Mouse (Mus musculus) layer of hippocampus, postnatal 36 days (tissue): ENCODE data around the gene Mcoln2. TPM values are rescaled to one million over a fixed set of nuclear protein-coding genes. Genes with fewer than 3 reads are reported as not detected.

Experiments
- DNase-seq, 2 experiments: peaks; one replicate each; pipeline ENCODE4 v3.0.0; 2022
- total RNA-seq, 2 experiments: library from RNA; stranded (reverse); gene quantifications; 2 replicates each; pipeline ENCODE4 v1.2.3; 2021

Gene Mcoln2
- total RNA-seq, 2 experiments from 2014 or later = not detected

DNA sequence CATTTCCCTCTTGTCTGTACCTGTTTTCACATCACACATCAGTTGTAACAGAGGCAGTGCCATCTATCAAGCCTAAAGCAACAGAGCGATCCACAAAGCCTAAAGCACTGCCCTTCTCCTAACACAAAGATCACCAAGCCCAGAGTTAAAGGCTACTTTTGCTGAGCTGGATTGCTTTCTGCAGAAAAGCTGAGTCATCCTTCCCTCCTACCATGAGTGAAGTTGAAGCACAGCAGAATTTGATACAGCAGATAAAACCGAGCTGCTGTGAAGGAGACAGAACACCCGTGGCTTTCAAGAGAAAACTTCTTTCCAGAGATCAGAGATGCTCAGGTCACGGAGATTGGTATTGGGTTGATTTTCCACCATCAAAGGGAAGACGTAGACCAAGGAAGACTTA, 3.5 kb upstream of the Mcoln2 start:
- DNase-seq = no peak

DNA sequence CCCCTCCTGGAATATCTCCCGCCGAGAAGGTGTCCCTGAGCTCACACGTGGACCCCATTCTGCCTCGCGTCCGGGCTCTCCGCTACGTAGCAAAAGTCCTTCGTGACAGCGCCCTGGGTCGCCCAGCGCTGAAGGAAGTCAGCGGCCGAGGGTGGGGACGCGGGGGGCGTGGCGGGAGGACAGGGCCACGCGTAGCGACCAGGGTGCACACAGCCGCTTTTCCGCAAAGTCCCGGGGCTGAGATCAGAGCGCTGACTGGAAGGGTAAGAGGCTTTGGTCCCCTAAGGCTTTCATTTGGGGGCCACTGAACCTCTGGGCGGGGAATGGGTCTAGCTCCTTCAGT, 396 bp downstream of the Mcoln2 start:
- DNase-seq = no peak

- no peak for DNase-seq
These were observed 927 bp downstream of the Mcoln2 start for GRCm38 (mm10) chr3:146150560-146150959.

DNA sequence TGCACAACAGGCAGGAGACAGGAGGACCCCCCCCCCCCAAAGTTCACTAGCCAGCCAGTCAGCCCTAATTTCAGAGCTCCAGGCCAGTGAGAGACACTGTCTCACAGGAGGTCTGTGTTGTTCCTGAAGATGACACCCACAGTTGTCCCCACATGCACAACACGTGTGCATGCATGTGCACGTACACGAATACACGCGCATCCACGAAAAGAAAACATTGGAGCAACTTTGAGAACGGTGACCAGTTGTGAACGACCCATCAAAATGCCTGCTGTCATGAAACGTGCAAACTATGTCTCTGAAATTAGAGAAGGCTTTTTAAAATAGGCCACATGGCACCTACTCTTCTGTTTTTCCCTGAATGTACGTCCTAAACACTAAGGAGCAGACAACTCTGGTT, 1.7 kb downstream of the Mcoln2 start:
- no peak for DNase-seq

- DNase-seq = no peak
These were observed 2.1 kb downstream of the Mcoln2 start for GRCm38 (mm10) chr3:146151755-146152154.

DNA sequence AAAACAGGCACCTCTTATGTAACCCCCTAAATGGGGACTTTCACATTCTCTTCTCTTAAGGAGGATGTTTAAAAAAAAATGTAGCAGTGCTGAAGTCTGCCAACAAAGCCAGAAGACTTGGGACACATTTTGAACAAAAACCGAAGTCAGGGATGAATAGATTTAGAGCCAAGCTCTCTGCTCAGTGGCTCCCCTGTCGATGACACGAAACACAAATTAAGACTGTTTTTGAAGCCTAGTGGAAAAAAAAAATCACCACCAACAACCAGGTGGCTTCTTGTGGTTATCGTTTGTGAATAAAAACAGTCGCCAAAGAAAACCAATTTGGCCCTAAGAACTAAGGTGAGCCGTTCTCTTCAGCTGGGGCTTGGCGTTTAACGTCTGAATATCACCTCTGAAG, 2.7 kb downstream of the Mcoln2 start:
- no peak for DNase-seq

DNA sequence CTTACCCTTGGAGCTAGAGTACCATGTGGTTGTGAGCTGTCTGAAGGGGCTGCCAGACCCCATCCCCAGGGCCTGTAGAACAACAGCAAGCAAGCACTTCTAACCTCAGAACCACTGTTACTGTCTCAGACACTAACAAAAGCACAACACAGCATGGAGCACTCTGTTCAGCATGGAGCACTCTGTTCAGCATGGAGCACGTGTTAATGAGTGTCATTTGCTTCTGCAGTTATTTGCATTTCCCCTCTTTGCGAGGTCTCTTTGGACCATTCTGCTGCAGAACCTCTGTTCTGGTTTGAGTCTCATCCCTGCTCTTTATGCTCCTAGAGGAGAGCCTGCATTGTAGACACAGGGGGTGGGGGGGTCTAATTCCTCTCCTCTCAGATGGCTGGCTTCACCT, 3.3 kb downstream of the Mcoln2 start:
- no peak for DNase-seq

DNA sequence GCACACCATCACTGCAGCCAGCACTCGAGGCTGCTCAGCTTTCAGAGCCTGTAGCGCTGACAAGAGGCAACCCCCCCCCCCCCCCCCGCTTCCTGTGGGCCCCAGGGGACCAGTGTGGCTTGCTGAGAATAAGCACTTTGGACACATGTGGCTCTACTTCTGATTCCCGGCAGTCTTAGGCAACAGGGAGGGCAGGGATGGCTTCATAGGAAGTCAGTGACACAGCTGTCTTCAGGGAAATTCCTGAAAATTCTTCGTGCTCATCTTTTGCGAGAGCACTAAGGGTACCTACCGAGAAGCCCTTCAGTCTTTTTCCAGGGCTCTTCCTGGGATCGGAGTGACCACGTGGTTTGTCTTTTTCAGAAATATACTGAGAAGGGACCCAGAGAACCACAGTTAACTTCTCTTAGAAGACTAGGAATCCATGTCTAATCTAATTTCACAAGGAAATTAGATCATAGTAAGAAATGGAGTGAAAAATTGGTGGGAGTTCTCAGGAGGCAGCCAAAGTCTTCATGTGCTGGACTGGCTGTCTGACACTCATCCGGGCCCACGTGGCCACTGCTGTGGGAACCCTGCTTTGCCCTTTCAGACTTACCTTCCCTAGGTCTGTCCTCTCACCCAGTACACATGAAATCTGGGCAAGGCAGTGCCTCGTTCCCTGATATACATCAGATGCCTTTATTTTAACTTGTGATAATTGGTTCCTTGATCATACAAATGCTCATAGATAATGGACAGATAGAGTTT, 4.4 kb downstream of the Mcoln2 start:
- no peak for DNase-seq

- DNase-seq = no peak
These were observed 6.3 kb downstream of the Mcoln2 start for GRCm38 (mm10) chr3:146155628-146156576.

DNA sequence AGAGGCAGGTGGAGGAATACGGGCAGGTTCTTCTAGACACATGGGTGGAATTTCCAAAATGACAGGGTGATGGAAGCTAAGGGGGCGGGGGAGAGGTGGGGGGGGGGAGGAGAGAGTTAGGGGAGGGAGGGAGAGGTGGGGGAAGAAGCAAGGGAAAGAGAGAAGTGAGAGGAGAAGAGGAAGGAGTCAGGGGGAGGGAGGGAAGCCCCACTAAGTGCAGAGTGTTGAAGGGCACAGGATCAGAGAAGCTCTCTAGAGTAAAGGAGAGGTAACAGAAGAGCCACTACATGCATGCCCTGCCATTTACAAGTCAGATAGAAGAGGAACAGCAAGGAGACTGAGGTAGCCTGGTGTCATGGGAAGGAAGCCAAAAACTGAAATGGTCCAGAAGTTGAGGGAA, 7.2 kb downstream of the Mcoln2 start:
- no peak for DNase-seq

- DNase-seq = no peak
These were observed 8.4 kb downstream of the Mcoln2 start for GRCm38 (mm10) chr3:146158039-146158438.

DNA sequence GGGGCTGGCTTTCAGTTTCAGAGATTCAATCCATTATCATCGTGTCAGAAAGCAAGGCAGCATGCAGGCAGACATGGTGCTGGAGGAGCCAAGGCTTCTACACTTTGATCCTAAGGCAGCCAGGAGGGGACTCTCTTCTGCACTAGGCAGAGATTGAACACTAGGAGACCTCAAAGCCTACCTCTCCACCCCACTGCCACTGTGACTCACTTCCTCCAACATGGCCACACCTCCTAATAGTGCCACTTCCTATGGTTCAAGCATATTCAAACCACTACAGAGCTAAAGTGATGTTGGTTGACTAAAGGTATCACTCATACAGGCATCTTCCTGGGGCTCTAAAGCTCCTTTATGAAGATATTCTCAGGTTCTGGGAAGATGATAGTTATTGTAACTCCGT, 9.7 kb downstream of the Mcoln2 start:
- no peak for DNase-seq

DNA sequence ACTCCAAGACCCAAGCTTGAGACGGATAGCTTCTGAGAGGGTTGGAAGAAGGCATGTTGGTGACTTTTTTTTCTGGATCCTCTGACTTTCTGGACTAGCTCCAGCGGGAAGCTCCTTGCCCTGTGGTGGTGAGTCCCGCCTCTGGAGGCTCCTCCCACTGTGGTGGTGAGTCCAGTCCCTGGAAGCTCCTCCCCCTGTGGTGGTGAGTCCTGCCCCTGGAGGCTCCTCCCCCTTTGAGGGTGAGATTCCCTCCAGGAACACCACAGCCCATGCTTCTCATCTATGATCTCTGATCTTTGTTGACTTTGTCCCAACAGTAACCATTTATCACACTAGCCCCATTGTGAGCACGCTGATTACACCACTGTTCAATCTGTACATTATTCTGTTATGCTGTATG, 12.6 kb downstream of the Mcoln2 start:
- DNase-seq = no peak

DNA sequence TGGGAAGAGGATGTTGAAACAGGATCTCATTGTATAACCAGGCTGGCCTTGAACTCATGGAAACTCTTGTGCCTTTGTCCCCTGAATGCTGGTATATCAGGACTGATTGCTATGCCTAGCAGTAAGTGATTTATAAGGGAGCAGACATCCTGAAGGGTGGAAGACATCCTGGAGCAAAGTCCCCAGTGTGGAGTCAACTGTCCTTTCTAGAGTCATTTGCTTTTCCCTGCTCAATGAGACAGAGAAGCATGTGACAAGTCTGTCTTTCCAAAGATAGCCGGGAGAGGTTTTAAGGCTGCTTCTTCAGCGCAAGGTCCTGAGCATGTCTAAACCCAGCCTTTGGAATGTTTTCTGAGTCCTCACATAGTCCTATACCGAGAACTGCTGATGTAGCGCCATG, 19.7 kb downstream of the Mcoln2 start:
- DNase-seq = no peak

DNA sequence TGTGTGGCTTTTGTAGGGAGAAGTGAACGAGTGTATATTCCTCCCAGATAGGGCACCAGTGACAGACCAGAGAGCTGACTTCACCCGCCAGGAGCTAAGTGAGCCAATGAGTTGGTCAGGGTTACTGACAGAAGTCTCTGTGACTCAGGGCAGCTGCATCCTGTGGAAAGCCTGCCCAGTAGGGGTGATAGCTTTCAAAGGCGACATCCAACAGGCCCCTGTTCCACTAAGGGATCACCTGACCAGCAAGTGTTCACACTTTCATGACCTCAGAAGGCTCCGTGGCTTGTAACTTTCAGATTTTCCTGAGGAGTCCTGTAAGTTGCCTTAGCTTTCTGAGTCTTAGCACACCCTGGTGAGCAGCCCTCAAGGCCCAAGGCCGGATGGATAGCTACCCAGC, 23.4 kb downstream of the Mcoln2 start:
- DNase-seq = no peak

GRCm38 (mm10) chr3:146174215-146174614, 24.6 kb downstream of the Mcoln2 start:
- DNase-seq = no peak

GRCm38 (mm10) chr3:146177295-146177694, 27.7 kb downstream of the Mcoln2 start:
- DNase-seq = no peak

DNA sequence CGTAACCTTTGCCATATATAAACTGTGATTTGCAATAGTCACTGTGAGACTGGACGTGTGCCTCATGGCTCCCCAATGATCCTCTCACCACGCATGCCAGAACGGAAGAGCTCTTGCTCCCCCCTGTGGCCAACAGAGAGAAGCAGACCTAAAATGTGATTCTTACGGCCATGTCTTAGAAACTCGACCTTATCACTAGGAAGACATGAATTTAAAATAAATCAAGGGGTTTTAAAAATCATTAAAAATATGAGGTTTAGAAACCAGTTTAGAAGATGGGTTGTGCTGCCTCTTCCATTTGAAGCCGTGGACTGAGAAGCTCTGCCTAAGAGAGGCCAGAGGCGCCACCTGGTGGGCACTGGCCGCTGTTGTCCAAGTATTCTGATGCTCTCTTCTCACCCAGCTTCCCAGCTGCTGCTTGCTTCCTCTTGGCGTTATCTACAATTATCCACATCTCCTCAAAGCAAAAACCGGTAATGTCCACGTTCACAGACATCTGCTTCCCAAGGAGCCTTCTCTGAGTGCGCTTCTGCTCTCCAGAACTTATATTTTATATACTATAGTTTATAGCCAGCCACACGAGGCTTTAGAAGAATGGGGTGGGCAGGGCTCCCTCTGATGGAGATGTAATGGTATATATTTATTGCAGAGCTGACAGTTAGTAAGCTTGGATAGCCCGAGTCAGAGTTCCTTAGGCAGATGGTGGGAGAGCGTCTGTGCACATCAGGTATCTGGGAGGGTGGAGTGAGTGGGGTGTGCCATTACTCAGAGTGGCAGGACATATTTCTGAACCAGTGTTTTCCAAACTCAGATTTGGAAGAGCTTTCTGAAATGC, 28.3 kb downstream of the Mcoln2 start:
- peak; percentile 74 to 77 for DNase-seq

DNA sequence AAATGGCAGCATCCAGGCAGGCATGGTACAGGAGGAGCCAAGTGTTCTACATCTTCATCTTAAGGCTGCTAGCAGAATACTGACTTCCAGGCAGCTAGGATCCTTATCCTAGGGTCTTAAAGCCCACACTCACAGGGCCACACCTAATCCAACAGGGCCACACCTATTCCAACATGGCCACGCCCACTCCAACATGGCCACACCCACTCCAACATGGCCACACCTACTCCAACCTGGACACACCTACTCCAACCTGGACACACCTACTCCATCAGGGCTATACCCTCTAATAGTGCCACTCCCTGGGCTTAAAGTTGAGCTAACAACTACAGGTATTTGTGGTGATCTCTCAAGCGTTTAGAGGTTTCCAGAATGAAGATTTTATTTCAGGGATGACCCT, 30.7 kb downstream of the Mcoln2 start:
- DNase-seq = no peak

GRCm38 (mm10) chr3:146180986-146181385, 31.4 kb downstream of the Mcoln2 start:
- DNase-seq = no peak

DNA sequence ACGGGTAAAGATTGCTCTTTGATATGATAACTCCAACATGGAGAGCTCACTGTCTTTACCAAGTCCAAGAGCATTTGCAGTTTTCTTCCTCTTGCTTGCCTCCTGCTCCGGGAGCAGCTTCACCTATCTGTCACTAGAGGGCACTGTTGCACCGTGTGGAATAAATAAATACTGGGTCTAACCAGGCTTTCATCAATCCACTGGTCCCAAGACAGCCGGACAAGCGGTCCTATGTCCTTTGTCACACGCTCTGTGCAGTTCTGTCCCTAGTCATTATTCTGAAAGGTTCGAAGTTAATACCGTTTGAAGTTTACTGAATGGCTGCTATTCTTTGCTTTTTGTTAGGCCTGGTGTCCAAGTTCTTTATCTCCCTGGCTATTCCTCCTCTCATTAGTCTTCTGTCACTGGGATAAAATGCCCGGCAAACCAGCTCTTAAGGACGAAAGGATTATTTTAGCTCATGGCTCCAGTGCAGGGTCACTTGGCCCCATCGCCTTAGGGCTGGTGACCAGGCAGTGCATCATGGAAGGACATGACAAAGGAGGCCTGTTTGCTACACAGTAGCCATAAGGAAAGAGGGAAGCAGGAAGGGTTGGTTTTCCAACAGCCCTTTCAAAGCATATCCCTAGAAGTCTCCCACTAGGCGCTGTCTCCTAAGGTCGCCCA, 35.5 kb downstream of the Mcoln2 start:
- peak; percentile 54 to 65 for DNase-seq

DNA sequence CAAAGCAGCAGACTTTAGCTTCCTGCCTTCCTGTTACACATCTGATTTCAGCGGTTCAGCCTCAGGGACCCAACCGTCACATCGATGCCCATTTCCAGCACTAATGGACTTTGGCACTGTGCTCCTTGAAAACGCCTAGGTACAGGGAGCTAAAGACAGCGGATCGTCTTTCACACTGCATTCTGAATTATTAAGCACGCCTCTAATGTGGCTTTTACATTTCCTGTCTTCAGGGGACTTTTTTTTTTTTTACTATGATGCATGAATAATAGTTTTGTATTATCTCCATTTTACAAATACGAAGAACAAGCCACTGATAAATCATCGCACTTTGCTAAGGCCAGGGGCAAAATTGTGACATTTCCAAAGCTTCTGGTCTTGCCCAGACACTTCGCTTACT, 36.4 kb downstream of the Mcoln2 start:
- DNase-seq = no peak
